Mouse (Mus musculus): ENCODE measurements around the gene Cidec. TPM values are rescaled to one million over a fixed set of nuclear protein-coding genes. Genes with fewer than 3 reads are reported as not detected.

Gene Cidec
- total RNA-seq, 1 experiment from 2014 or later = 421 TPM

Small RNA genes lying within 50 kb of the gene (microRNA-seq; reads per million reads assigned to microRNA genes)
- gene Gm24387 = 0 reads per million in 2 experiments

Other genes with a start within 250 kb of the Cidec start
- 4.1 and 4.2 TPM in 2 replicates for gene Lhfpl4, start 240.4 kb downstream of the Cidec start, total RNA-seq (2021)
- gene Mtmr14, start 197.9 kb downstream of the Cidec start, total RNA-seq (2021) = 30.3 and 43.4 TPM in 2 replicates
- gene Cpne9, start 153.5 kb downstream of the Cidec start, total RNA-seq (2021) = 0.70 and 1.3 TPM in 2 replicates
- gene Brpf1, start 128.6 kb downstream of the Cidec start, total RNA-seq (2021) = 32.3 and 36.7 TPM in 2 replicates
- gene Ogg1, start 108.8 kb downstream of the Cidec start, total RNA-seq (2021) = 11.3 and 11.8 TPM in 2 replicates
- gene Camk1, start 91.8 kb downstream of the Cidec start, total RNA-seq (2021) = 46.4 and 49.3 TPM in 2 replicates
- 34.9 and 35.5 TPM in 2 replicates for gene Tada3, start 57.9 kb downstream of the Cidec start, total RNA-seq (2021)
- gene Arpc4, start 57.6 kb downstream of the Cidec start, total RNA-seq (2021) = 165 and 176 TPM in 2 replicates
- gene Ttll3, start 46.5 kb downstream of the Cidec start, total RNA-seq (2021) = 4.1 and 4.2 TPM in 2 replicates
- 11.3 and 16.9 TPM in 2 replicates for gene Rpusd3, start 16.4 kb downstream of the Cidec start, total RNA-seq (2021)
- gene Jagn1, start 6.8 kb upstream of the Cidec start, total RNA-seq (2021) = 54.1 and 54.8 TPM in 2 replicates
- 1.5 and 2.8 TPM in 2 replicates for gene Il17re, start 22.7 kb upstream of the Cidec start, total RNA-seq (2021)
- 18.2 and 19.3 TPM in 2 replicates for gene Il17rc, start 35.7 kb upstream of the Cidec start, total RNA-seq (2021)
- gene Creld1, start 47.5 kb upstream of the Cidec start, total RNA-seq (2021) = 37.4 and 42.7 TPM in 2 replicates
- 0.15 and 0.23 TPM in 2 replicates for gene Prrt3, start 66.2 kb upstream of the Cidec start, total RNA-seq (2021)
- 88.7 and 94.4 TPM in 2 replicates for gene Emc3, start 95.9 kb upstream of the Cidec start, total RNA-seq (2021)
- 3.1 and 3.2 TPM in 2 replicates for gene Fancd2, start 95.9 kb upstream of the Cidec start, total RNA-seq (2021)
- not detected in 2 replicates for gene Fancd2os, start 165.0 kb upstream of the Cidec start, total RNA-seq (2021)
- 147 and 162 TPM in 2 replicates for gene Brk1, start 169.0 kb upstream of the Cidec start, total RNA-seq (2021)
- 26.0 and 27.6 TPM in 2 replicates for gene Vhl, start 188.2 kb upstream of the Cidec start, total RNA-seq (2021)
- 17.4 and 22.9 TPM in 2 replicates for gene Irak2, start 202.7 kb upstream of the Cidec start, total RNA-seq (2021)

All from adrenal gland, postnatal 14 days (tissue).